Mouse (Mus musculus) subcutaneous adipose tissue, adult 2 months (tissue): ENCODE measurements around the gene Bub1. TPM values are rescaled to one million over a fixed set of nuclear protein-coding genes. Genes with fewer than 3 reads are reported as not detected.

Experiments used
- polyA plus RNA-seq: library from polyadenylated mRNA; depleted of rRNA; stranded (reverse); fragments of >200 nt; gene quantifications from 2 replicates; pipeline ENCODE4 v1.2.3, GENCODE M21; 2012; ENCODE audit warnings: low replicate concordance; rRNA removed

Gene Bub1
- polyA plus RNA-seq = 0.26 and 2.8 TPM in 2 replicates

DNA sequence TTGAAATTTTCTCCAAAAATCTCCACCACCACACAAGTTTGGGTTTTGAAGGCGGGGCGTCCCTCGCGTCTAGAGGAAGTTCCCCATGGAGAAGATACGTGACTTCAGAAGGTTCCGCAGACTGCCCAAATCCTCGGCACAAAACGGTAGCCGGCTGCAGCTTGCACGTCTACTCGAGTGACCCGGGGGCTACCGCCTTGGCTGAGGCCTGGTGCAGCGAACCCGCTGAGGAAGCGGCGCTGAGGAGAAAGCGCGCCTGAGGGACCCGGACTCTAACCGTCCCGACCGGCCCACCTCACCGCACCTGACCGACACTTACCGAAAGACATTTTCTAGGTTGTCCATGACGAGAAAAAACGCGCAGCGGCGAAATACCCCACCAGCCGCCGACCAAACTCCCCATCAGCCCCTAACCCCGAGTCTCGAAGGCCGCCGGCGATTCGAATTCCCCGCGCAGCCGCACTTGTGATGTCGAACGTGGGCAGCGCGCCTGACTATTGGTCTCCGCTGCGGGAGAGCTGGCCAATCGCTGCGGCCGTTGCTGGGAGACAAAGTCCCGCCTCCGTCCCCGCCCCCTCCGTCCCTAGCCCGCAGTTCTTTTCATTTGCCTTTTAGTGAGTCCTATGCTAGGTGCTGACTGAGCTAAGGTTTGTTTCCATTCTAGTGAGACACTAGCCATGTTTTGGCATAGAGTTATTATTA is at the start of gene Bub1:
Gene Bub1, minus strand, starts transcription at position 465 of the 702 bp plus-strand sequence.

GRCm38 (mm10) chr2:127838576-127838975 is 6.9 kb upstream of the Bub1 start, which contains the start of gene Acoxl:
Acoxl (plus strand) TSS chr2:127838876.

GRCm38 (mm10) chr2:127791919-127792603 is 39.6 kb downstream of the Bub1 start, which contains the start of gene Mtln:
Mtln (minus strand) TSS chr2:127792488.

DNA sequence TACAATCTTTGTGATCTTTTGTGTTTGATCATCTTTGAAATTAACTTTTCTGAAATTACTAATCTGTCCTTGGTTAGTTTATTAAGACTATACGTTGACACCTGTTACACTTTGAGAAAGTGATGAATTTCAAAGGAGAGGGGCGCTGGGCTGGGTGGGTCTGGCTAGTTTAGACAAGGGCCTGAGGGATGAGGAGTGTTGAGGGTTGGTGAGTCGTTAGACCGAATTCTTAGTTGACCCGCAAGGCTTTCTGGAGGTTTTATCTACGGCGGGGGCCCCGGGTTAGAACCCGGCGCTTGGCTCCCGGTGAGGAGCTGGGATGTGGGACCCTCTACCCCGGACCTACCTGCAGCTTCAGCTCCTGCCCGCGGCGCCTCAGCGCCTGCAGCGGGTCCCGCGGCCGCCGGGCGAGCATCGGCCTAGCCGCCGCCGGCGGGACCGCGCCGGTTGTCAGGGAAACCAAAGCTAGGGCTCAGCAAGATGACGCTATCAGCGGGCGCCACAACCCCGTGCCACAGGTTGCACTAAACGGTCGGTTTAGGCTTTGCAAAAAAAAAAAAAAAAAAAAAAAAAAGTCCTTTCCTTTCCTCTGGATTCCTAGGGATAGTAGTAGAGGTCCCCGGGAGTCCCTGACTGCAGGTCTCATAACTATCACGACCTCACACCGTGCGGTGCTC is 43.1 kb downstream of the Bub1 start, which contains the start of gene Nphp1:
Gene Nphp1, minus strand, starts transcription at position 458 of the 677 bp plus-strand sequence.

Other genes with a start within 250 kb of the Bub1 start
- 3.7 and 4.5 TPM in 2 replicates for gene Zfp661, start 244.8 kb downstream of the Bub1 start, polyA plus RNA-seq
- gene Mrps5, start 244.6 kb downstream of the Bub1 start, polyA plus RNA-seq = 52.5 and 67.7 TPM in 2 replicates
- 0.44 and 13.8 TPM in 2 replicates for gene Mal, start 175.2 kb downstream of the Bub1 start, polyA plus RNA-seq
- gene Mall, start 101.9 kb downstream of the Bub1 start, polyA plus RNA-seq = 13.6 and 28.7 TPM in 2 replicates
- gene Nphp1, start 43.0 kb downstream of the Bub1 start, polyA plus RNA-seq = 19.8 and 21.1 TPM in 2 replicates
- gene Mtln, start 39.4 kb downstream of the Bub1 start, polyA plus RNA-seq = 106 and 174 TPM in 2 replicates
- gene Acoxl, start 7.0 kb upstream of the Bub1 start, polyA plus RNA-seq = 0.28 and 2.1 TPM in 2 replicates